Mouse (Mus musculus): ENCODE measurements around the gene Adgrl2. TPM values are rescaled to one million over a fixed set of nuclear protein-coding genes. Genes with fewer than 3 reads are reported as not detected.

Adgrl2 gene
- polyA plus RNA-seq, 1 experiment from 2014 or later, result 63.6 TPM

GRCm38 (mm10) chr3:148947805-148948405 is 42.5 kb downstream of the Adgrl2 start:
- Histone ChIP-seq H3K27ac (ENCODE audit: low read depth) (no peak overlapping the region), H3K4me2 (ENCODE audit: low read length) (no peak overlapping the region), H3K9me3 (ENCODE audit: control insufficient read depth, low read length) (no peaks in the 10 kb centered on the region), H3K4me3 (ENCODE audit: low read depth, low read length) (no peak overlapping the region), H3K27me3 (replicated peaks; ENCODE audit: control insufficient read depth, insufficient read depth, low read length) (no peaks in the 10 kb centered on the region), H3K4me1 (replicated peaks; ENCODE audit: control insufficient read depth, insufficient read depth, low read length) (peaks cover 5% of the 10 kb centered on the region; the same call in 1 of the 2 replicates), H3K9ac (ENCODE audit: low read length) (no peak overlapping the region), H3K36me3 (ENCODE audit: control insufficient read depth, insufficient read depth, low read length) (peaks cover 13% of the 10 kb centered on the region; the same call in 1 of the 2 replicates)
- ATAC-seq (replicated peaks; ENCODE audit: low FRiP score, low TSS enrichment, low read depth) (no peak), DNase-seq (ENCODE audit: low spot score) (no peak)
- 57% methylated on average over 9 of the region's 9 CpGs for WGBS

- WGBS, result 62% methylated on average over 6 of the region's 6 CpGs
- ATAC-seq (replicated peaks; ENCODE audit: low FRiP score, low TSS enrichment, low read depth) (no peak), DNase-seq (ENCODE audit: low spot score) (no peak)
- Histone ChIP-seq H3K4me2 (ENCODE audit: low read length) (no peak overlapping the region), H3K27ac (ENCODE audit: low read depth) (no peak overlapping the region), H3K9ac (ENCODE audit: low read length) (no peak overlapping the region), H3K9me3 (ENCODE audit: control insufficient read depth, low read length) (no peaks in the 10 kb centered on the region), H3K4me3 (ENCODE audit: low read depth, low read length) (no peak overlapping the region), H3K27me3 (replicated peaks; ENCODE audit: control insufficient read depth, insufficient read depth, low read length) (no peaks in the 10 kb centered on the region), H3K4me1 (replicated peaks; ENCODE audit: control insufficient read depth, insufficient read depth, low read length) (peaks cover 5% of the 10 kb centered on the region; the same call in 1 of the 2 replicates), H3K36me3 (ENCODE audit: control insufficient read depth, insufficient read depth, low read length) (peaks cover 6% of the 10 kb centered on the region; the same call in 1 of the 2 replicates)
Measured at GRCm38 (mm10) chr3:148947266-148947665, 43.1 kb downstream of the Adgrl2 start.

- H3K4me2 ChIP-seq (ENCODE audit: low read length), result no peak overlapping the region
- 34% methylated on average over 8 of the region's 8 CpGs for WGBS
- H3K9me3 ChIP-seq (ENCODE audit: control insufficient read depth, low read length), result no peaks in the 10 kb centered on the region
- no peak overlapping the region for H3K27ac ChIP-seq (ENCODE audit: low read depth)
- no peak overlapping the region for H3K9ac ChIP-seq (ENCODE audit: low read length)
- ATAC-seq (replicated peaks; ENCODE audit: low FRiP score, low TSS enrichment, low read depth) (no peak), DNase-seq (ENCODE audit: low spot score) (no peak)
- no peaks in the 10 kb centered on the region for H3K36me3 ChIP-seq (ENCODE audit: control insufficient read depth, insufficient read depth, low read length)
- H3K4me1 ChIP-seq (replicated peaks; ENCODE audit: control insufficient read depth, insufficient read depth, low read length), result peaks cover 5% of the 10 kb centered on the region; the same call in 1 of the 2 replicates
- H3K27me3 ChIP-seq (replicated peaks; ENCODE audit: control insufficient read depth, insufficient read depth, low read length), result no peaks in the 10 kb centered on the region
- no peak overlapping the region for H3K4me3 ChIP-seq (ENCODE audit: low read depth, low read length)
Measured at GRCm38 (mm10) chr3:148945534-148945933, 44.8 kb downstream of the Adgrl2 start.

- Histone ChIP-seq H3K27ac (ENCODE audit: low read depth) (no peak overlapping the region), H3K4me3 (ENCODE audit: low read depth, low read length) (no peak overlapping the region), H3K27me3 (replicated peaks; ENCODE audit: control insufficient read depth, insufficient read depth, low read length) (no peaks in the 10 kb centered on the region), H3K9me3 (ENCODE audit: control insufficient read depth, low read length) (no peaks in the 10 kb centered on the region), H3K9ac (ENCODE audit: low read length) (no peak overlapping the region), H3K36me3 (ENCODE audit: control insufficient read depth, insufficient read depth, low read length) (no peaks in the 10 kb centered on the region), H3K4me1 (replicated peaks; ENCODE audit: control insufficient read depth, insufficient read depth, low read length) (peaks cover 3% of the 10 kb centered on the region), H3K4me2 (ENCODE audit: low read length) (no peak overlapping the region)
- WGBS, result 32% methylated on average over 7 of the region's 7 CpGs
- DNase-seq (ENCODE audit: low spot score), result no peak
- ATAC-seq (replicated peaks; ENCODE audit: low FRiP score, low TSS enrichment, low read depth), result no peak
Measured at GRCm38 (mm10) chr3:148939457-148939856, 50.9 kb downstream of the Adgrl2 start.

- no peak overlapping the region for H3K4me3 ChIP-seq (ENCODE audit: low read depth, low read length)
- H3K36me3 ChIP-seq (ENCODE audit: control insufficient read depth, insufficient read depth, low read length), result no peaks in the 10 kb centered on the region
- H3K27me3 ChIP-seq (replicated peaks; ENCODE audit: control insufficient read depth, insufficient read depth, low read length), result no peaks in the 10 kb centered on the region
- ATAC-seq (replicated peaks; ENCODE audit: low FRiP score, low TSS enrichment, low read depth), result no peak
- H3K4me2 ChIP-seq (ENCODE audit: low read length), result no peak overlapping the region
- DNase-seq (ENCODE audit: low spot score), result no peak
- no peaks in the 10 kb centered on the region for H3K9me3 ChIP-seq (ENCODE audit: control insufficient read depth, low read length)
- 87% methylated on average over 9 of the region's 9 CpGs for WGBS
- peaks cover 9% of the 10 kb centered on the region for H3K4me1 ChIP-seq (replicated peaks; ENCODE audit: control insufficient read depth, insufficient read depth, low read length)
- no peak overlapping the region for H3K27ac ChIP-seq (ENCODE audit: low read depth)
- H3K9ac ChIP-seq (ENCODE audit: low read length), result no peak overlapping the region
Measured at GRCm38 (mm10) chr3:148935056-148935455, 55.3 kb downstream of the Adgrl2 start.

- 89% methylated on average over 5 of the region's 5 CpGs for WGBS
- ATAC-seq (replicated peaks; ENCODE audit: low FRiP score, low TSS enrichment, low read depth) (no peak), DNase-seq (ENCODE audit: low spot score) (no peak)
- Histone ChIP-seq H3K4me2 (ENCODE audit: low read length) (no peak overlapping the region), H3K9ac (ENCODE audit: low read length) (no peak overlapping the region), H3K4me3 (ENCODE audit: low read depth, low read length) (no peak overlapping the region), H3K36me3 (ENCODE audit: control insufficient read depth, insufficient read depth, low read length) (no peaks in the 10 kb centered on the region), H3K27me3 (replicated peaks; ENCODE audit: control insufficient read depth, insufficient read depth, low read length) (no peaks in the 10 kb centered on the region), H3K9me3 (ENCODE audit: control insufficient read depth, low read length) (no peaks in the 10 kb centered on the region), H3K4me1 (replicated peaks; ENCODE audit: control insufficient read depth, insufficient read depth, low read length) (peaks cover 8% of the 10 kb centered on the region), H3K27ac (ENCODE audit: low read depth) (no peak overlapping the region)
Measured at GRCm38 (mm10) chr3:148934279-148934678, 56.1 kb downstream of the Adgrl2 start.

GRCm38 (mm10) chr3:148933160-148933559 is 57.2 kb downstream of the Adgrl2 start:
- Histone ChIP-seq H3K27me3 (replicated peaks; ENCODE audit: control insufficient read depth, insufficient read depth, low read length) (no peaks in the 10 kb centered on the region), H3K27ac (ENCODE audit: low read depth) (no peak overlapping the region), H3K4me3 (ENCODE audit: low read depth, low read length) (no peak overlapping the region), H3K4me2 (ENCODE audit: low read length) (no peak overlapping the region), H3K36me3 (ENCODE audit: control insufficient read depth, insufficient read depth, low read length) (no peaks in the 10 kb centered on the region), H3K9me3 (ENCODE audit: control insufficient read depth, low read length) (no peaks in the 10 kb centered on the region), H3K9ac (ENCODE audit: low read length) (no peak overlapping the region), H3K4me1 (replicated peaks; ENCODE audit: control insufficient read depth, insufficient read depth, low read length) (peaks cover 7% of the 10 kb centered on the region; the same call in 1 of the 2 replicates)
- 80% methylated on average over 6 of the region's 6 CpGs for WGBS
- DNase-seq (ENCODE audit: low spot score) (no peak), ATAC-seq (replicated peaks; ENCODE audit: low FRiP score, low TSS enrichment, low read depth) (no peak)

GRCm38 (mm10) chr3:148930913-148931312 is 59.4 kb downstream of the Adgrl2 start:
- WGBS, result 73% methylated on average over 6 of the region's 6 CpGs
- Histone ChIP-seq H3K4me1 (replicated peaks; ENCODE audit: control insufficient read depth, insufficient read depth, low read length) (0 out of 2 replicates have a peak, but pooled peaks cover 7% of the 10 kb centered on the region), H3K9me3 (ENCODE audit: control insufficient read depth, low read length) (no peaks in the 10 kb centered on the region), H3K9ac (ENCODE audit: low read length) (no peak overlapping the region), H3K4me3 (ENCODE audit: low read depth, low read length) (no peak overlapping the region), H3K36me3 (ENCODE audit: control insufficient read depth, insufficient read depth, low read length) (no peaks in the 10 kb centered on the region), H3K27me3 (replicated peaks; ENCODE audit: control insufficient read depth, insufficient read depth, low read length) (no peaks in the 10 kb centered on the region), H3K27ac (ENCODE audit: low read depth) (no peak overlapping the region), H3K4me2 (ENCODE audit: low read length) (no peak overlapping the region)
- DNase-seq (ENCODE audit: low spot score), result no peak
- no peak for ATAC-seq (replicated peaks; ENCODE audit: low FRiP score, low TSS enrichment, low read depth)

GRCm38 (mm10) chr3:148926330-148926729 is 64.0 kb downstream of the Adgrl2 start:
- Histone ChIP-seq H3K9me3 (ENCODE audit: control insufficient read depth, low read length) (no peaks in the 10 kb centered on the region), H3K36me3 (ENCODE audit: control insufficient read depth, insufficient read depth, low read length) (no peaks in the 10 kb centered on the region), H3K9ac (ENCODE audit: low read length) (no peak overlapping the region), H3K4me3 (ENCODE audit: low read depth, low read length) (no peak overlapping the region), H3K4me2 (ENCODE audit: low read length) (no peak overlapping the region), H3K4me1 (replicated peaks; ENCODE audit: control insufficient read depth, insufficient read depth, low read length) (0 out of 2 replicates have a peak, but pooled peaks cover 4% of the 10 kb centered on the region), H3K27ac (ENCODE audit: low read depth) (no peak overlapping the region), H3K27me3 (replicated peaks; ENCODE audit: control insufficient read depth, insufficient read depth, low read length) (no peaks in the 10 kb centered on the region)
- DNase-seq (ENCODE audit: low spot score) (no peak), ATAC-seq (replicated peaks; ENCODE audit: low FRiP score, low TSS enrichment, low read depth) (no peak)
- WGBS, result 62% methylated on average over 3 of the region's 3 CpGs

Data from intestine, embryonic 14.5 days (tissue).